Mouse (Mus musculus) cortical plate, adult 2 months (tissue): ENCODE data around the gene Zfand2b. TPM values are rescaled to one million over a fixed set of nuclear protein-coding genes. Genes with fewer than 3 reads are reported as not detected.
A peak's percentile ranks its signal among the peaks of the same experiment; 100 is the strongest.

Experiments used
- H3K27ac ChIP-seq: fragments of 200-500 bp; 2 replicates; pipeline ENCODE4 v1.5.1; 2012; ENCODE audit warnings: low read length, control low read depth, inconsistent platforms; ENCODE audit not compliant: insufficient read depth
- H3K4me1 ChIP-seq: fragments of 200-500 bp; 2 replicates; pipeline ENCODE4 v1.6.1; 2011; ENCODE audit warnings: low read length; ENCODE audit not compliant: control insufficient read depth, insufficient read depth
- H3K4me3 ChIP-seq: fragments of 200-500 bp; 2 replicates; pipeline ENCODE4 v1.5.1; 2011; ENCODE audit warnings: mild to moderate bottlenecking, low read length, control low read depth; ENCODE audit not compliant: insufficient read depth
- CTCF ChIP-seq: fragments of 200-500 bp; IDR thresholded peaks from 2 replicates; pipeline ENCODE4 v1.5.1; 2011; ENCODE audit warnings: mild to moderate bottlenecking, control low read depth, low read length; ENCODE audit not compliant: insufficient read depth; ENCODE audit errors: extremely low read depth
- POLR2A ChIP-seq: fragments of 200-500 bp; IDR thresholded peaks from 2 replicates; pipeline ENCODE4 v1.6.1; 2011; ENCODE audit warnings: mild to moderate bottlenecking, low read length, control low read depth; ENCODE audit not compliant: insufficient read depth; ENCODE audit errors: extremely low read depth
- polyA plus RNA-seq: library from polyadenylated mRNA; depleted of rRNA; stranded (reverse); fragments of >200 nt; gene quantifications from 2 replicates; pipeline ENCODE4 v1.2.3, GENCODE M21; 2012

The Zfand2b gene
- polyA plus RNA-seq, 1 experiment: 64.3 TPM

GRCm38 (mm10) chr1:75138448-75138847 lies 30.0 kb upstream of the Zfand2b start:
- TF ChIP-seq POLR2A (no peak), CTCF (no peak)
- Histone ChIP-seq H3K4me3 (no peak overlapping the region), H3K4me1 (no peaks in the 10 kb centered on the region), H3K27ac (no peak overlapping the region)

DNA sequence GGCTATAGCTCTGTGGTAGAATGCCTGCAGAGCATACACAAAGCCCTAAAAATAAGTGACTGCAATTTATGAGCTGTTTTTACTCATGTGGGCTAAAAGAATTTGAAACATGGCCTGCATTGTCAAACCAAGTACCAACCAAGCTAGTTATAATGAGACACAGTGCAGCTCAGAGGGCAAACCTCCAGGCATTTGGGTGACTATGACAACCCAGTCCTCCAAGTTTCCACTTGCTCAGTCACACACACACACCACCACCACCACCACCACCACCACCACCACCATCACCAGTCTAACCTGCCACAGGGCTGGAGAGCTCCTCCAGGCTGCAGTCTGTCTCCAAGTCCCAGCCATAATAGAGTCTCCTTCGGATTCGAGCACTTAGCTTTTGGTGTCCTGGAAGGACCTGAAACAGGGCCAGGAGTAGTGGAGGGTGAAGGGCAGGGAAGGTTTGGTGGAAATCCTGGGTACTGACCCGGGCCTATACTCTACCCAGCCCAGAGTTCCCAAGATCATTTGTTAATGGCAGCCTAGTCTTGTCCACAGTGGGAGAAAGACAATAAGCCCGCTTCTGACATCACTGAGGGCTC lies 27.8 kb upstream of the Zfand2b start:
- Histone ChIP-seq H3K4me3 (peak overlapping the region; percentile 75), H3K27ac (peak overlapping the region; percentile 99; the same call in 1 of the 2 replicates)

GRCm38 (mm10) chr1:75141486-75142190 lies 26.8 kb upstream of the Zfand2b start:
- TF ChIP-seq POLR2A: peak; percentile 47; the same call in 1 of the 2 replicates
- TF ChIP-seq CTCF: no peak
- H3K4me1 ChIP-seq: no peaks in the 10 kb centered on the region
- peak overlapping the region; percentile 75 for H3K4me3 ChIP-seq
- H3K27ac ChIP-seq: peak overlapping the region; percentile 99

More for the DNA sequence above, 27.8 kb upstream of the Zfand2b start:
- no peaks in the 10 kb centered on the region for H3K4me1 ChIP-seq
- no peak for TF ChIP-seq POLR2A
- TF ChIP-seq CTCF: no peak

DNA sequence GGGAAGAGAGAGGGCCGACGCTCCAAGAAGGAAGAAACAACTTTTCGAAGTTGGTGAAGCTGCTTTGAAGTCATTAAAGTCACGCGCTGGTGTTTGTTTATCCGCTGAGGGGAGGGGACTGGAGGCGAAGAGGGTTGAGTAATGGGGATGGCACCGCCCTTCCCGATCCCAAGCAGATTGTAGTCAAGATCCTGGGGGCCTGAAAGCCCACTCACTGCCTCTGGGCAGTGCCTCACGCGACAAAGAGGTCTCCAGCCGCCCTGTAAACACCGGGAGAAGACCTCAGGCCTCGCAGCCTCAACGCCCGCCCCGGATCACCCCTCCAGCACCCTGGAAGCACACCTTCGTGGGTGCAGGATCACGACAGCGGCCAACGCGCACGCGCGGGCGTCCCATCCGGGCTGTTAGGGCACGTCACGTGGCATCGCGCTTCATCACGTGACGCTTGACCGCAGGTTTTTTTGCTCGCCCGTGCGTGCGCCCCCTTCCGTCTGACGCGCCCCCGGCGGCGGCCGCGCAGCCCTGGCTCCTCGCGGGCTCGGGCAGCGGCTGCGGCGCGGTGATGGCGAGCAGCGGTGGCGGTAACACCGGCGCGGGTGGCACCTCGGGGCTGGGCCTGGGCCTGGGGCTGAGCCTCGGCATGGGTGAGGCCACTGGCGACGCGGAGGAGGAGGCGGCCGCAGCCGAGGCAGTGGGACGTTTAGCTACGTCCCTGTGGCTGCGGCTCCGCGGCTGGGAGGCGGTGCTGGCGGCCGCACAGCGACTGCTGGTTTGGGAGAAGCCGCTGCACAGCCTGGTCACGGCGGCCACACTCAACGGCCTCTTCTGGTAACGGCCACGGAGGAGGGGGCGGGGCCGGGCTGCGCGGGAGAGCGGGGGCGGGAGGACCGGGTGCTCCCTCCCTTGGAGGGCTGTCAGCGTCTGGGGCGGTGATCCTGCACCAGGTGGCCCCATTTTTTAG lies 25.9 kb upstream of the Zfand2b start, which contains the start of the genes Cnppd1 and Retreg2:
Gene Cnppd1, minus strand, starts transcription at position 411 of the 961 bp plus-strand sequence.
Gene Retreg2, plus strand, starts transcription at position 478 of the 961 bp plus-strand sequence.
- H3K4me3 ChIP-seq: peak within 1 kb of the TSS; percentile 75
- peak; percentile 88 for TF ChIP-seq POLR2A
- TF ChIP-seq CTCF: peak; percentile 28; the same call in 1 of the 2 replicates
- H3K27ac ChIP-seq: peak within 1 kb of the TSS; percentile 99
- no peaks in the 10 kb centered on the region for H3K4me1 ChIP-seq

GRCm38 (mm10) chr1:75145589-75145988 lies 22.9 kb upstream of the Zfand2b start:
- Histone ChIP-seq H3K4me3 (no peak overlapping the region), H3K4me1 (no peaks in the 10 kb centered on the region), H3K27ac (no peak overlapping the region)
- TF ChIP-seq POLR2A: no peak
- TF ChIP-seq CTCF: no peak

DNA sequence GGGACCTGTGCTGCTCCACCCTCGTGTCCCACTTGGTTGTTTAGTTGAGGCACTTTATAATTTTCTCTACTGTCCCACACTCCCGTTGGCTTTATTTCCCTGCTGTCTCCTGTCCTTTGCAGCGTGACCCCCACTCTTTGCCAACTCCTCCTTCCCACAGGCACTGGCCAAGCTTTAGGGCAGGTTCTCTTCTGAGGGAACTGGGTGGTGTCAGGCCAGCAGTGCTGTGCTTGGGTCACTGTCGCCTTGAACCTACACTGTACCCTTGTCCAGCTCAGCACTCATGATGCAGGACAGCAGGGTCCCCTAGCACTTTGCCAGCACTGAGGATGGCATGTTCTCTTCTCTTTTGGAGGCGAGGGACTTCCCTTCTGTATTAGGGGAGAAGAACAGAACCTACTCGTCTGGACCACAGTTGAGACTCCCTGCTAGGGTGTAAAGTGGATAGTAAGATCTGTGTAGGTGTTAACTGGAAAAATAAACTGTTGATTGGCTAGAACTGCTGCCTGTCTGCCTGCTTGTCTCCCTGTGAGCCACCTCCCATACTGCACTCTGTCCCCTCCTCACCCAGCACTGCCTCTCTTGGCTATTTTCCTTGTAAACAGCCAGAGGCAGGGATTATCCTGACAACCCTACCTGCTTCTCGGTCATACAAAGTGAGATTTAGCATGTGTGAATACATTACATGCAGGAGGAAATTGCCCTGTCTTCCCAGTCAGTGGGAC lies 20.9 kb upstream of the Zfand2b start:
- H3K27ac ChIP-seq: no peak overlapping the region
- H3K4me3 ChIP-seq: no peak overlapping the region
- no peaks in the 10 kb centered on the region for H3K4me1 ChIP-seq
- TF ChIP-seq POLR2A: no peak
- no peak for TF ChIP-seq CTCF

- Histone ChIP-seq H3K4me3 (no peak overlapping the region), H3K4me1 (no peaks in the 10 kb centered on the region), H3K27ac (no peak overlapping the region)
- TF ChIP-seq POLR2A (no peak), CTCF (no peak)
Measured at GRCm38 (mm10) chr1:75148727-75149126, 19.7 kb upstream of the Zfand2b start.

- Histone ChIP-seq H3K4me3 (no peak overlapping the region), H3K27ac (no peak overlapping the region), H3K4me1 (no peaks in the 10 kb centered on the region)
- TF ChIP-seq CTCF: no peak
- no peak for TF ChIP-seq POLR2A
Measured at GRCm38 (mm10) chr1:75155837-75156236, 12.6 kb upstream of the Zfand2b start.

DNA sequence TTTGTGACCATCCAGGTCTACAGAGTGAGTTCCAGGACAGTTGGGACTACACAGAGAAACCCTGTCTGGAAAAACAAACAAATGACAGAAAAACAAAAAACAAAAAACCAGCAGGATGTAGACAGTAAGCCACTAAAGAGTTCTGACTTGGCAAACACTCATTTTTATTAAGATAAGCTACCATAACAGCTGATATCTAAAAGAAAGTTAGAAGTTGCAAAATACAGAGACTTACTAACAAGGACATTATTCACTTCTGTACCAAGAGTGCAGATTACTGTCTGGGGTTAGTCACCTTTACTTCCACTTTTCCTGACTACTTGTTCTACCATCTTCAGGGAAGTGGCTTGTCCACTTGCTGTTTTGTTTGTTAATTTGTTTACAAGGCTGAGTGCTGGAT lies 9.5 kb upstream of the Zfand2b start:
- no peaks in the 10 kb centered on the region for H3K4me1 ChIP-seq
- TF ChIP-seq POLR2A: no peak
- no peak for TF ChIP-seq CTCF
- H3K27ac ChIP-seq: no peak overlapping the region
- no peak overlapping the region for H3K4me3 ChIP-seq
